Mouse (Mus musculus) fibroblast of lung, adult 2 months (primary cell): ENCODE results near the gene Homer3.

Experiments
- DNase-seq: peaks from one replicate; pipeline ENCODE4 v3.0.0-alpha.2; 2011; ENCODE audit warnings: low read depth

Homer3 gene

GRCm38 (mm10) chr8:70282603-70283135, at the start of gene Homer3:
Homer3 (plus strand) TSS chr8:70282827.
- DNase-seq, result peak; percentile 61

- no peak for DNase-seq
These were observed 49.0 kb upstream of the Homer3 start for GRCm38 (mm10) chr8:70233606-70234005.

GRCm38 (mm10) chr8:70234080-70234780, 48.4 kb upstream of the Homer3 start, which contains the start of the genes Sugp2 and Armc6:
Sugp2 (plus strand) TSS chr8:70234226.
Armc6 (minus strand) TSS chr8:70234466.
- peak; percentile 94 for DNase-seq

GRCm38 (mm10) chr8:70234781-70235128, 47.9 kb upstream of the Homer3 start:
- no peak for DNase-seq

GRCm38 (mm10) chr8:70237842-70238241, 44.8 kb upstream of the Homer3 start:
- no peak for DNase-seq

- DNase-seq, result no peak
These were observed 42.0 kb upstream of the Homer3 start for GRCm38 (mm10) chr8:70240642-70241041.

- no peak for DNase-seq
These were observed 36.0 kb upstream of the Homer3 start for GRCm38 (mm10) chr8:70246622-70247021.

GRCm38 (mm10) chr8:70247841-70248240, 34.8 kb upstream of the Homer3 start:
- DNase-seq, result no peak

- DNase-seq, result no peak
These were observed 28.0 kb upstream of the Homer3 start for GRCm38 (mm10) chr8:70254628-70255027.

GRCm38 (mm10) chr8:70257456-70257855, 25.2 kb upstream of the Homer3 start:
- DNase-seq, result no peak

- no peak for DNase-seq
These were observed 24.0 kb upstream of the Homer3 start for GRCm38 (mm10) chr8:70258600-70258999.

- no peak for DNase-seq
These were observed 23.6 kb upstream of the Homer3 start for GRCm38 (mm10) chr8:70259043-70259442.

- no peak for DNase-seq
These were observed 15.0 kb upstream of the Homer3 start for GRCm38 (mm10) chr8:70267674-70268073.

- no peak for DNase-seq
These were observed 14.3 kb upstream of the Homer3 start for GRCm38 (mm10) chr8:70268311-70268710.

GRCm38 (mm10) chr8:70268799-70269565, 13.6 kb upstream of the Homer3 start:
- DNase-seq, result no peak

GRCm38 (mm10) chr8:70272949-70273348, 9.7 kb upstream of the Homer3 start:
- DNase-seq, result no peak

GRCm38 (mm10) chr8:70274350-70274749, 8.3 kb upstream of the Homer3 start:
- no peak for DNase-seq

GRCm38 (mm10) chr8:70276476-70276875, 6.2 kb upstream of the Homer3 start:
- no peak for DNase-seq

- DNase-seq, result no peak
These were observed 4.5 kb upstream of the Homer3 start for GRCm38 (mm10) chr8:70278175-70278574.

- no peak for DNase-seq
These were observed 3.4 kb upstream of the Homer3 start for GRCm38 (mm10) chr8:70279266-70279665.

- DNase-seq, result no peak
These were observed 1.6 kb upstream of the Homer3 start for GRCm38 (mm10) chr8:70281001-70281400.

GRCm38 (mm10) chr8:70283136-70284077, 780 bp downstream of the Homer3 start:
- no peak for DNase-seq
